Mouse (Mus musculus) MEL (cell line): ENCODE results near the gene Gm20708. TPM values are rescaled to one million over a fixed set of nuclear protein-coding genes. Genes with fewer than 3 reads are reported as not detected.

ENCODE experiments used
- DNase-seq: peaks from one replicate; pipeline ENCODE4 v3.0.0; 2011; ENCODE audit warnings: low read depth, low spot score
- H3K27ac ChIP-seq: 2 replicates; pipeline ENCODE4 v1.5.1; 2012; ENCODE audit warnings: low read depth, mild to moderate bottlenecking, control low read depth, low read length, moderate library complexity; ENCODE audit not compliant: control insufficient read depth
- H3K27me3 ChIP-seq, 2 experiments: fragments of 150-350 bp in 1 of 2; sonication (generic) in 1 of 2; 2 replicates each; pipeline ENCODE4 v1.6.1; 2012; ENCODE audit warnings: low read length in 2 of 2, mild to moderate bottlenecking in 2 of 2, improper control_type of control experiment in 1 of 2, moderate library complexity in 1 of 2; ENCODE audit not compliant: insufficient read depth in 2 of 2, control insufficient read depth in 1 of 2
- H3K36me3 ChIP-seq, 2 experiments: 2 replicates each; pipeline ENCODE4 v1.6.1; 2012 to 2014; ENCODE audit warnings: low read length in 2 of 2, improper control_type of control experiment in 1 of 2, inconsistent platforms in 1 of 2, mild to moderate bottlenecking in 1 of 2; ENCODE audit not compliant: insufficient read depth in 2 of 2, control insufficient read depth in 1 of 2
- H3K4me1 ChIP-seq, 2 experiments: fragments of 150-350 bp in 1 of 2; sonication (generic) in 1 of 2; 2 replicates each; pipeline ENCODE4 v1.6.1; 2012; ENCODE audit warnings: low read length in 2 of 2, improper control_type of control experiment in 1 of 2, mild to moderate bottlenecking in 1 of 2; ENCODE audit not compliant: insufficient read depth in 2 of 2, control insufficient read depth in 1 of 2
- H3K4me3 ChIP-seq, 2 experiments: fragments of 150-350 bp in 1 of 2; sonication (generic) in 1 of 2; 2 replicates each; pipeline ENCODE4 v1.5.1; 2012; ENCODE audit warnings: low read depth in 2 of 2, low read length in 2 of 2, mild to moderate bottlenecking in 2 of 2, moderate library complexity in 2 of 2, control low read depth in 1 of 2, improper control_type of control experiment in 1 of 2; ENCODE audit not compliant: control insufficient read depth in 1 of 2, insufficient read depth in 1 of 2
- H3K79me2 ChIP-seq: 2 replicates; pipeline ENCODE4 v1.6.1; 2012; ENCODE audit warnings: mild to moderate bottlenecking, low read length, moderate library complexity; ENCODE audit not compliant: control insufficient read depth, poor library complexity, insufficient read depth
- H3K9ac ChIP-seq: 2 replicates; pipeline ENCODE4 v1.6.1; 2012; ENCODE audit warnings: low read depth, mild to moderate bottlenecking, control low read depth, low read length, moderate library complexity; ENCODE audit not compliant: control insufficient read depth, poor library complexity, severe bottlenecking
- H3K9me3 ChIP-seq: fragments of 150-350 bp; sonication (generic); replicated peaks from 2 replicates; pipeline ENCODE4 v1.6.1; 2012; ENCODE audit warnings: mild to moderate bottlenecking, low read length, improper control_type of control experiment, moderate library complexity; ENCODE audit not compliant: insufficient read depth
- BHLHE40 ChIP-seq: IDR thresholded peaks from 2 replicates; pipeline ENCODE4 v1.6.1; 2012; ENCODE audit warnings: low read depth, mild to moderate bottlenecking, inconsistent platforms, low read length, improper control_type of control experiment, borderline replicate concordance
- CHD2 ChIP-seq: IDR thresholded peaks from 2 replicates; pipeline ENCODE4 v1.6.1; 2011; ENCODE audit warnings: low read length, improper control_type of control experiment
- CTCF ChIP-seq, 3 experiments: IDR thresholded peaks in 2 of 3; conservative IDR thresholded peaks in 1 of 3; 2 replicates each; pipeline ENCODE4 v1.5.1; 2011 to 2012; ENCODE audit warnings: low read length in 3 of 3, low read depth in 2 of 3, mild to moderate bottlenecking in 2 of 3, improper control_type of control experiment in 1 of 3, inconsistent platforms in 1 of 3, mixed read lengths in 1 of 3, moderate library complexity in 1 of 3; ENCODE audit not compliant: control insufficient read depth in 1 of 3, insufficient read depth in 1 of 3, poor library complexity in 1 of 3, severe bottlenecking in 1 of 3
- E2F4 ChIP-seq: IDR thresholded peaks from 2 replicates; pipeline ENCODE4 v1.6.1; 2011; ENCODE audit warnings: low read depth, low read length, improper control_type of control experiment, borderline replicate concordance
- ELF1 ChIP-seq: IDR thresholded peaks from 2 replicates; pipeline ENCODE4 v1.6.1; 2014; ENCODE audit warnings: low read depth, mild to moderate bottlenecking, inconsistent platforms, low read length, improper control_type of control experiment, moderate library complexity
- ETS1 ChIP-seq: IDR thresholded peaks from 2 replicates; pipeline ENCODE4 v1.6.1; 2012; ENCODE audit warnings: low read depth, mild to moderate bottlenecking, inconsistent platforms, low read length, improper control_type of control experiment, moderate library complexity
- GABPA ChIP-seq: IDR thresholded peaks from 2 replicates; pipeline ENCODE4 v1.6.1; 2012; ENCODE audit warnings: low read depth, mild to moderate bottlenecking, inconsistent platforms, low read length, improper control_type of control experiment, moderate library complexity
- GATA1 ChIP-seq: IDR thresholded peaks from 2 replicates; pipeline ENCODE4 v1.6.1; 2011; ENCODE audit warnings: low read depth, low read length, improper control_type of control experiment
- JUND ChIP-seq: IDR thresholded peaks from 2 replicates; pipeline ENCODE4 v1.6.1; 2011; ENCODE audit warnings: low read depth, mild to moderate bottlenecking, improper control_type of control experiment, low read length
- KAT2A ChIP-seq: conservative IDR thresholded peaks from 2 replicates; pipeline ENCODE4 v1.6.1; 2012; ENCODE audit warnings: low read depth, low read length, improper control_type of control experiment, inconsistent platforms
- MAZ ChIP-seq: IDR thresholded peaks from 2 replicates; pipeline ENCODE4 v1.6.1; 2012; ENCODE audit warnings: low read depth, mild to moderate bottlenecking, inconsistent platforms, low read length, improper control_type of control experiment
- MYB ChIP-seq: IDR thresholded peaks from 2 replicates; pipeline ENCODE4 v1.6.1; 2011; ENCODE audit warnings: mild to moderate bottlenecking, low read depth, low read length, improper control_type of control experiment
- MYC ChIP-seq: IDR thresholded peaks from 2 replicates; pipeline ENCODE4 v1.6.1; 2011; ENCODE audit warnings: low read depth, mild to moderate bottlenecking, low read length, improper control_type of control experiment, moderate library complexity
- POLR2A ChIP-seq, 2 experiments: IDR thresholded peaks; 2 replicates each; pipeline ENCODE4 v1.6.1; 2011 to 2012; ENCODE audit warnings: low read length in 2 of 2, mild to moderate bottlenecking in 2 of 2, control low read depth in 1 of 2, improper control_type of control experiment in 1 of 2, low read depth in 1 of 2, moderate library complexity in 1 of 2; ENCODE audit not compliant: control insufficient read depth in 1 of 2, insufficient read depth in 1 of 2, poor library complexity in 1 of 2
- POLR2AphosphoS2 ChIP-seq: IDR thresholded peaks from 2 replicates; pipeline ENCODE4 v1.6.1; 2011; ENCODE audit warnings: low read length, improper control_type of control experiment
- RCOR1 ChIP-seq: IDR thresholded peaks from 2 replicates; pipeline ENCODE4 v1.6.1; 2012; ENCODE audit warnings: low read depth, mild to moderate bottlenecking, inconsistent platforms, low read length, improper control_type of control experiment
- TCF12 ChIP-seq: IDR thresholded peaks from 2 replicates; pipeline ENCODE4 v1.6.1; 2014; ENCODE audit warnings: low read depth, mild to moderate bottlenecking, inconsistent platforms, low read length, improper control_type of control experiment, moderate library complexity
- ZC3H11A ChIP-seq: IDR thresholded peaks from 2 replicates; pipeline ENCODE4 v1.6.1; 2012; ENCODE audit warnings: low read depth, mild to moderate bottlenecking, inconsistent platforms, low read length, improper control_type of control experiment
- ZNF384 ChIP-seq: IDR thresholded peaks from 2 replicates; pipeline ENCODE4 v1.6.1; 2012; ENCODE audit warnings: low read depth, mild to moderate bottlenecking, inconsistent platforms, low read length, improper control_type of control experiment
- polyA plus RNA-seq, 2 experiments: library from polyadenylated mRNA; stranded (reverse) in 1 of 2; unstranded in 1 of 2; fragments of >175 nt in 1 of 2; fragments of >200 nt in 1 of 2; gene quantifications; 2 replicates each; pipeline versions ENCODE4 v1.2.1 to v1.2.4; 2012; ENCODE audit warnings: low replicate concordance in 2 of 2, low read depth in 1 of 2; ENCODE audit not compliant: insufficient read length in 2 of 2, insufficient read depth in 1 of 2, missing spikeins in 1 of 2
- total RNA-seq: library from RNA; depleted of rRNA; stranded (reverse); fragments of 300-350 nt; gene quantifications from 2 replicates; pipeline ENCODE4 v1.2.3, GENCODE M21; 2012

Gene Gm20708
- total and polyA plus RNA-seq, 3 experiments: 0.70 to 0.85 TPM; not detected in 1

DNA sequence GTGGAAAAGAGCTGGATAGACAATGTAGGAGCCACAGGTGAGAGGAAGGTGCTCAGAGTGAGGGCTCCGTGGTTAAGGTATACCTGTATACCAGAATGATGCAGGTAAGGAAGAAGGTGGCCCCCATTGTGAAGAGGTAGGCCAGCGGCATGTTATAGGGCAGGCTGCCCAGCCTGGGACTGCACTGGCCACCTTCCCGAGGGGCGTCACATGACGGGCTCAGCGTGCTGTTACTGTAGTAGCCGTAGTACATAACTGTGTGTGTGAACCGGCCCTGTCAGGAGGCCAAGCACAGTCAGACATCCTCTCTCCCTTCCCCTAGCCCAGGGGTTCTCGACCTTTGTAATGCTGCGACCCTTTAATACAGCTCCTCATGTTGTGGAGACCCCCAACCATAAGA is 34.5 kb upstream of the Gm20708 start:
- Histone ChIP-seq H3K9ac (no peak overlapping the region), H3K27ac (no peak overlapping the region), H3K4me3 (no peak overlapping the region), H3K36me3 (no peaks in the 10 kb centered on the region; a peak in 2 of 4 replicates), H3K27me3 (no peaks in the 10 kb centered on the region), H3K79me2 (peaks cover 16% of the 10 kb centered on the region), H3K9me3 (no peaks in the 10 kb centered on the region), H3K4me1 (peaks cover 3 to 8% of the 10 kb centered on the region in 2 experiments; a peak in 2 of 4 replicates)
- TF ChIP-seq KAT2A (no peak), MAZ (no peak), MYB (no peak), POLR2A (IDR thresholded peaks at IDR 0.05; ENCODE audit: control insufficient read depth in 1 of 2, insufficient read depth in 1 of 2, low read depth in 1 of 2, low read length in 2 of 2, poor library complexity in 1 of 2) (no peak), GATA1 (no peak), JUND (no peak), MYC (no peak), BHLHE40 (no peak), GABPA (no peak), TCF12 (no peak)
- DNase-seq: no peak

DNA sequence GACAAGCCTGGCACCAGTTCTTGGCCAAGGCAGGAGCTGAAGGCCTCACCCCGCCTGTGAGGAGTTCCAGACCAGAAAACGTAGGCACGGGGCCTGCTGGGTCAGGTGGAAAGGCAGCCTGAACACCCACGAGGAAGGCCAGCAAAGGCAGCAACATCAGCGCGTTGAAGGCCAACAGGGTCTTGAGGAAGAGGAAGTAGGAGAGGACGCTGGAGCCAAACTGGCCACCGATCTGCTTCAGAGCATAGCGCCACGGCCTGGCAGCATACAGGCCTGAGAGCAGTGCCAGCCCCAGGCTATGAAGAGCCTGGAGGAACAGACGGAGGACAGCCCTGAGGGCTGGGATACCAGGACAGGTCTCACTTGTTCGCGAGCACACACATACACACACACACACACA is 33.9 kb upstream of the Gm20708 start:
- no peaks in the 10 kb centered on the region for H3K27me3 ChIP-seq
- TF ChIP-seq ZNF384 (no peak), BHLHE40 (no peak)
- peaks cover 20% of the 10 kb centered on the region for H3K79me2 ChIP-seq
- H3K9ac ChIP-seq: no peak overlapping the region
- no peaks in the 10 kb centered on the region for H3K9me3 ChIP-seq
- no peak overlapping the region for H3K27ac ChIP-seq
- H3K36me3 ChIP-seq: no peaks in the 10 kb centered on the region; a peak in 2 of 4 replicates
- H3K4me3 ChIP-seq: no peak overlapping the region
- H3K4me1 ChIP-seq: peaks cover 3 to 8% of the 10 kb centered on the region in 2 experiments; a peak in 2 of 4 replicates
- no peak for DNase-seq

DNA sequence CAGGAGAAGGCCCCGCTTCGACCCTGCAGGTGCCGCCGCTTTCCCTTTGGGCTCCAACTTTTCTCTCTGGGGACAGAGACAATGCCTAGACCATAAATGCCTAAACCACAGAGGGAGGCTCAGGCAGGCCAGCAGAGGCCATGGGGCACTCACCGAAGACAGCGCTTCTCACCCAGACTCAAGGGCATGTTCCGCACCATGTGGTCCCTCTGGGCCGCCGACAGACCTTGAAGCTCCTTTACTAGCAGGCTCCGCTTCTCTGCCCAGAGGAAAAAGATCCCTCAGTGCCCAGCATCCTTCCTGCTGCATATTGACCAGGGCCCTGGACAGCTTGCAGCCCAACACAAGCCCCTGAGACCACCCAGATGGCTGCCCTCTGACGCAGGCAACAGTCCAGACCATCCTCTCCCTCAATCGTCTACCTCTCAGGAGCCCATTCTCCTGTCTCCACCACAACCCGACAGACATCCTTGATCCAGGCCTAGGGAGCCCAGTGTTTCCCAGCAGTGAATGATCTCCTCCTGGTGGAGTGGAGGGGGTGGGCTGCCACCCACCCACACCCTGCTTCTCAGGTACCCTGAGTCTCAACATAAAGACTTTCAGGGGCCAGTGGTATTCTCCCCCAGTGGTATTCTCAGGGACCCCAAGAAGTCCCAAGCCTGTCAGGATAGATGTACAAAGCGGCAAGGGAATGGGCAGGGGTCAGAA is 33.2 kb upstream of the Gm20708 start:
- Histone ChIP-seq H3K36me3 (no peaks in the 10 kb centered on the region; a peak in 2 of 4 replicates), H3K27me3 (no peaks in the 10 kb centered on the region), H3K4me1 (peaks cover 3 to 8% of the 10 kb centered on the region in 2 experiments; a peak in 2 of 4 replicates), H3K4me3 (no peak overlapping the region), H3K79me2 (peaks cover 21% of the 10 kb centered on the region), H3K9me3 (no peaks in the 10 kb centered on the region), H3K27ac (no peak overlapping the region), H3K9ac (no peak overlapping the region)
- no peak for TF ChIP-seq ETS1
- TF ChIP-seq POLR2AphosphoS2: no peak
- no peak for TF ChIP-seq POLR2A (IDR thresholded peaks at IDR 0.05; ENCODE audit: control insufficient read depth in 1 of 2, insufficient read depth in 1 of 2, low read depth in 1 of 2, low read length in 2 of 2, poor library complexity in 1 of 2)
- no peak for TF ChIP-seq GATA1
- TF ChIP-seq CTCF (IDR thresholded peaks at IDR 0.05 in 2 of 3, conservative IDR thresholded peaks at IDR 0.05 in 1 of 3; ENCODE audit: control insufficient read depth in 1 of 3, insufficient read depth in 1 of 3, low read depth in 2 of 3, low read length in 3 of 3, poor library complexity in 1 of 3, severe bottlenecking in 1 of 3): no peak
- no peak for TF ChIP-seq E2F4
- no peak for TF ChIP-seq MYC
- TF ChIP-seq CHD2: no peak
- no peak for TF ChIP-seq ZC3H11A
- TF ChIP-seq BHLHE40: no peak
- no peak for TF ChIP-seq RCOR1
- no peak for TF ChIP-seq ELF1
- no peak for TF ChIP-seq MYB
- DNase-seq: no peak
